Mouse (Mus musculus): Measurements from ENCODE around the gene Mdm2.

Gene Mdm2

DNA sequence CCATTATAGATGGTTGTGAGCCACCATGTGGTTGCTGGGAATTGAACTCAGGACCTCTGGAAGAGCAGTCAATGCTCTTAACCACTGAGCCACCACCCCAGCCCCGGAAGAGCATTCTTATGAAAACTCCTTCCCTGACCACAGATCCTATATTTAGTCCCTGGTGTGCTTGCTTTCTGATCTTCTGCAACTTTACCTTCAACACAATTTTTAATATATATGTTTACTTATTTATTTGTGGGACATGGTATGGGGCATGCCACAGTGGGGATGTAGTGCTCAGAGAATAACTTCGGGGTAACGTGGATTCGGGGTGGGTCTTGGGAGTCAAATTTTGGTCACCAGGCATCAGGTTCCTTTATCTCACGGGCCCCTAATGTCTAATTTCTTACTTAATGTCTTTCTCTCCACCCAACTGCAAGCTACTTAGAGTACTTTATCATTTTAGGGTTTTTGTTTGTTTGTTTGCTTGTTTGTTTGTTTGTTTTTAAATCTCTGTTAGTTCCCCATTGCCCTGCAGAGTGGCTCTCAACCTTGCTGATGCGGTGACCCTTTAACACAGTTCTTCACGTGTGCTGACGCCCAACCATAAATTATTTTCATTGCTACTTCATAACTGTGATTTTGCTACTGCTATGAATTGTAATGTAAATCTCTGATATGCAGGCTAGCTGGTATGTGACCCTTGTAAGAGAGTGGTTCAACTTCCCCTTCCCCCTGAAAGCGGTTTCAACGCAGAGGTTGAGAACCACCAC lies 41.8 kb downstream of the Mdm2 start:
- no peak for DNase-seq

DNA sequence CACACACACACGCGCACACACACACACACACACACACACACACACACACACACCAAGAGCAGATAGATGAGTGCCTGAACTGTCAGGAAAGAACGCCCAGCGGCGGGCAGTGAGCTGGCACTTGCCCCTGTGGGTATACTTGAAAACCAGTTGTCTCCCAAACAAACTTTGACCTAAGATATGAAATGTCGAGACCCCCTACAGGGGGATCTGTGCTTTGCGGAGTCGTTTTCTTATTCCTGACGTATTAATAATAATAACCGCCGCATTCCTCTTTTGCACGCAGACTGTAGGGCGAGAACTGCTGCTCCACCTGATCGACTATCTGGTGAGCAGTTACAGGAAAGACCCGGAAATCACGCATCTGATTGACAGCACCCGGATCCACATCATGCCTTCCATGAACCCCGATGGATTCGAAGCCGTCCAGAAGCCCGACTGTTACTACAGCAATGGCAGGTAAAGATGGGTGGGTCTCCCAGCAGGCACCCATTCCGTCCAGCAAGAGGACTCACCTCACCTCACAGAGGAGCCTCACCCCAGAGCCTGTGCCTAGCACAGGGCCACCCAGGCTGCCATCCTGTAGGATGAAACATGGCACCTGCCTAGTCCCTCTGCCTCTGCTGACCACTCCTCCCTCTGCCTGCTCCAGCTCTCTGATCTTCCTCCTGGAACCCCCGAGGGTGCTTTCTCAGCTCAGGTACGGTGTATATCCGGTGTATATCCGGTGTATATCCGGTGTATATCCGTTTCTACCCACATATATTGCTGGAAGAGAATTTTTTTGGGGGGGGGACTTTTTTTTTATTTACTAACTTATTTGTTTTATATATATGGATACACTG lies 42.7 kb downstream of the Mdm2 start:
- no peak for DNase-seq

GRCm38 (mm10) chr10:117666947-117667630 lies 43.5 kb downstream of the Mdm2 start:
- DNase-seq = no peak

DNA sequence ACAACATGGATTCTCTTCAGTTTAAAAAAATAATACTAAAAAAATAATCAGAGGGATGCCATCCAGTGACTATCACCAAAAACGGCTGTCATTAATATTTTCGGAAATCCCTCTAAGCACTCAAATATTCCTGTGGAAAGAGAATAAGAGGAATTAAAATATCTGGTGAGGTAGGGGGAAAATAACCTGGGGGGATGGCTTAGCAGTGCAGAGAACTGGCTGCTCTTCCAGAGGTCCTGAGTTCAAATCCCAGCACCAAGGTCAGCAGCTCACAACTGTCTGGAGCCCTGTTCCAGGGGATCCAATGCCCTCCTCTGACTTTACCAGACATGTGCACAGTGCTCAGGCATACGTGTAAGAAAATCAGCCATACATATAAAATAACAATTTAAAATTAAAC lies 44.2 kb downstream of the Mdm2 start:
- no peak for DNase-seq

- no peak for DNase-seq
Measured at GRCm38 (mm10) chr10:117665376-117666275, 44.9 kb downstream of the Mdm2 start.

DNA sequence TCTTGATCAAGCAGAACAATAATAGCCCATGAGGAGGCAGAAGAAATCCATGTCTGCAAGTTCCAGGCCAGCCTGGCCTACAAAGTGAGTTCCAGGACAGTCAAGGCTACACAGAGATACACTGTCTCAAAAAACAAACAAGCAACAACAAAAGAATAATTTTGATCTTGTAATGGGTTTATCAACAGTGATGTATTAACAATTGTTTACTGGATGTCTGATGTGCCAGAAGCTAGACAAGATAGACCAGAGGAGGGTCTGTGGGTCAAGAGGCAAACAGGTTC lies 45.7 kb downstream of the Mdm2 start:
- DNase-seq = no peak

GRCm38 (mm10) chr10:117664208-117664925 lies 46.2 kb downstream of the Mdm2 start:
- no peak for DNase-seq

GRCm38 (mm10) chr10:117663865-117664200 lies 46.7 kb downstream of the Mdm2 start:
- DNase-seq = peak; percentile 87 to 91

GRCm38 (mm10) chr10:117663056-117663864 lies 47.3 kb downstream of the Mdm2 start:
- peak; percentile 30 to 72 for DNase-seq

GRCm38 (mm10) chr10:117662316-117663055 lies 48.1 kb downstream of the Mdm2 start:
- peak; percentile 69 to 79 for DNase-seq

GRCm38 (mm10) chr10:117659819-117660218 lies 50.7 kb downstream of the Mdm2 start:
- DNase-seq = no peak

DNA sequence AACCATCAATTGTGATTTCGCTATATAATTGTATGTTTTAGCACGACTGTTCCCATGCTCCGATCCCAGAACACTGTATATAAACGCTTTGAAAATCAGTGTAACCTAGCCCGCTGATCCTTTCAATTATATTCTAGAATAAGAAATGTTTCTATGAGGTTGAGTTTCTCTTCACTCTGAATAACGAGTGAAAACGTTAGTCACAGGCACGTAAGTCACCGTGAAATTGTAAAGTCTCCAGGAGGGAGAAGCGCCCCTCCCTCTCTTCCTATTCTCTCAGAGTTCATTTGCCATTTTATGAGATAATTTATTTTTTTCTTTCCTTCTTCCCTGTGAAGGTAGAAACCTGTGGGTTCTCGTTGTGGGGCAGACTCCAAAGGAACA lies 51.1 kb downstream of the Mdm2 start:
- DNase-seq = no peak

- DNase-seq = no peak
Measured at GRCm38 (mm10) chr10:117658522-117659429, 51.8 kb downstream of the Mdm2 start.

DNA sequence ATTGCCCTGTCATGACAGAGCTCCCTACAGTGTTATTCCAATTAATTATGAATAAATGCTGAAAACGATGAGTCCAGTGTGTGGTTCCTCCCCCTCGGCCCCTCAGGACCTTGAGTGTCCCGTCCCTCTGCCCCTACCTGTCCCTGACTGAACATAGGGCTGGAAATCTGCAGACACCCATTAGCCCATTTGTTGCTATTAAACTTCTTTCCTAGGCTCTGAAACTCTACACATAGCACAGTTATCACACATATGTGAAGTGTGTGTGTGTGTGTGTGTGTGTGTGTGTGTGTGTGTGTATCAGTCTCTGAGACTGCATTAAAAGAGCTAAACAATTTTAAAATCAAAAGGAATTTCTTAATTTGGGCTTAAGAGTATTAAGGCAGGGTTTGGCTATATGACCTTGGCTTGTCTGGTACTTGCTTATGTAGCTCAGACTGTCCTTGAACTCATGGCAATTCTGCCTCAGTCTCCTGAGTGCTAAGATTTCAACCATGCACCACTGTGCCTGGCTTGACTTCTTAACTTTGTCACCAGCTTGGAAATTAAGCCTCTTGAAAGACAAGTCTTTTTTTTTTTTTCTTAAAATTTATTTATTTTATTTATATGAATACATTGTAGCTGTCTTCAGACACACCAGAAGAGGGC lies 52.8 kb downstream of the Mdm2 start:
- no peak for DNase-seq

GRCm38 (mm10) chr10:117656985-117657658 lies 53.4 kb downstream of the Mdm2 start:
- DNase-seq = no peak

DNA sequence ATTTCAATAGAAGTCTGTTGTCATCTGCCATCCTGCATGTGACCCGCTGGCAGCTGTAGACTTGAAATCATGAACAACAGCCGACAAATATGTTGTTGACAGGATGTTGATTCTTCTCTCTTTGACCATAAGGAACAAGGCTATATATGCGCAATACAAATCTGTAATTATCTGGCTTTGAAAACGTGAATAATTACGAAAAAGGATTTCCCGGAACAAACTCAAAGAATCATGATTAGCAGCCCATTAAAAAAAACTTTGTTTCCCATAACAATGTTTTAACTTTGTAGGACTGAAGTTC lies 53.9 kb downstream of the Mdm2 start:
- no peak for DNase-seq

GRCm38 (mm10) chr10:117655908-117656661 lies 54.5 kb downstream of the Mdm2 start:
- DNase-seq = no peak

- no peak for DNase-seq
Measured at GRCm38 (mm10) chr10:117655460-117655859, 55.1 kb downstream of the Mdm2 start.

All from kidney, postnatal 25 days (tissue).